Mouse (Mus musculus): Measurements from ENCODE around the gene Atl3. TPM values are rescaled to one million over a fixed set of nuclear protein-coding genes. Genes with fewer than 3 reads are reported as not detected.

Atl3 gene
- polyA plus RNA-seq (2012; rRNA removed) (5.2 and 7.3 TPM in 2 replicates), polyA plus RNA-seq (2014; fragmentation: Nextera tagmentation; extraction: Ambion mirVana) (6.7 and 7.5 TPM in 2 replicates)

DNA sequence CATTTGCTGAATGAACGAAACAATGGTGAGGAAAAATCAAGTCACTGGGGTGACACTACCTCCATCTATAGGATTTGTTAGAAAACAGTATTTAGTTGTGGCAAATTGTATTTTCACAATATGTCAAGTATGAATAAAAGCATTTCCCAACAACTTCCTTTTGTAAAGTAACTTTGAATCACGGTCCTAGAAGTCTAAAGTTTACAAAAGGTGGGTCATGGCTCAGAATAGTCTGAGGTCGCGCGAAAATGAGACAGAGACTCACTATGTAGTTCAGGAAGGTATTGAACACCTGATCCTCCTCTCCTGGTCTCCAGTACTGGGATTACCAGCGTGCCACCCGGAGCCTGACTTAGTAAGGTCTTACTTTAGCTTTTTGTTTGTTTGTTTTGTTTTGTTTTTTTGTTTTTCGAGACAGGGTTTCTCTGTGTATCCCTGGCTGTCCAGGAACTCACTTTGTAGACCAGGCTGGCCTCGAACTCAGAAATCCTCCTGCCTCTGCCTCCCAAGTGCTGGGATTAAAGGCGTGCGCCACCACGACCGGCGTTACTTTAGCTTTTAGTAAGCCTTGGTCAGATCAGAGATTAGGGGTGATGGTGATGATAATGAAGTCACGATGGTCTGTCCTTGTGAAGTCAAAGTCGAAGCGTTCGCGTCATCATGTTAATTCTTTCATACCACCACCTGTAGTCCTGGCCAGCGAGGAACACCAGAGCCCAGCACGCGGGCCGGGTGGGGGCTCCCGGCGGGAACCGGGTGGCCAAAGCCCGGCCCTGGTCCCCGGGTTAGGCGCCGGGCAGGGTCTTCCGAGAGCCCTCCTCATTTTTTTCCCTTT, at the start of gene Atl3:
Gene Atl3, plus strand, starts transcription at position 689 of the 835 bp plus-strand sequence.
- peak within 1 kb of the TSS; percentile 73 to 82 for H3K4me3 ChIP-seq (ENCODE audit: insufficient read depth in 1 of 2, low read depth in 2 of 2, low read length in 2 of 2)
- H3K27ac ChIP-seq: peak within 1 kb of the TSS; percentile 88
- TF ChIP-seq CTCF (IDR thresholded peaks at IDR 0.05; ENCODE audit: low read depth) (no peak), EP300 (IDR thresholded peaks at IDR 0.05; ENCODE audit: low read depth) (no peak)
- peak within 1 kb of the TSS; percentile 93 for H3K9ac ChIP-seq (replicated peaks)
- peaks cover 6 to 11% of the 10 kb centered on the region in 2 experiments; a peak in 3 of 4 replicates for H3K4me1 ChIP-seq (replicated peaks; ENCODE audit: control insufficient read depth in 2 of 2, insufficient read depth in 2 of 2, low read length in 1 of 2)
- WGBS (ENCODE audit: insufficient replicate concordance): 21% methylated on average over 31 of the region's 31 CpGs
- DNase-seq (ENCODE audit: low read depth in 3 of 3, low spot score in 3 of 3): no peak
- H3K4me2 ChIP-seq (ENCODE audit: low read depth): peak within 1 kb of the TSS; percentile 99
- ATAC-seq (ENCODE audit: insufficient read depth): no peak
- H3K36me3 ChIP-seq (replicated peaks; ENCODE audit: control insufficient read depth, insufficient read depth, low read depth): no peaks in the 10 kb centered on the region
- H3K9me3 ChIP-seq (ENCODE audit: control insufficient read depth, low read length): no peaks in the 10 kb centered on the region
- no peaks in the 10 kb centered on the region for H3K27me3 ChIP-seq (ENCODE audit: control insufficient read depth, insufficient read depth, low read length)

DNA sequence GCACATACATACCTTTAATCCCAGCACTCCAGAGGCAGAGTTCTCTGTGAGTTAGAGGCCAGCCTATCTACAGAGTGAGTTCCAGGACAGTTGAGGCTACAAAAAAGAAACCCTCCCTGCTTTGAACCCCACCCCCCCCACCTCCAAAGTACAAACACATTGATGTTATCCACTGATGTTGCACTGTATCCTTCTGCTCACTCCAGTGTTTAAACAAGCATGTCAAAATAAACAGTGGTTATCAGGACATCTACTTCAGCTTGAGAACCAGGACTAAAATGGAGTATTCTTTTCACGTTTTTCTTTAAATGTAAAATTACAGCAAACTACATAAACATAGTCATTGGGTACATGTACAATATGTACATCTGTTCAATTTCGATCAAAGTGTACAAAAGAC, 48.7 kb upstream of the Atl3 start:
- TF ChIP-seq EP300 (IDR thresholded peaks at IDR 0.05; ENCODE audit: low read depth): no peak
- no peak for TF ChIP-seq CTCF (IDR thresholded peaks at IDR 0.05; ENCODE audit: low read depth)
- Histone ChIP-seq H3K9me3 (ENCODE audit: control insufficient read depth, low read length) (no peaks in the 10 kb centered on the region), H3K27ac (no peak overlapping the region), H3K4me2 (ENCODE audit: low read depth) (no peak overlapping the region), H3K36me3 (replicated peaks; ENCODE audit: control insufficient read depth, insufficient read depth, low read depth) (no peaks in the 10 kb centered on the region), H3K9ac (replicated peaks) (no peak overlapping the region), H3K4me1 (replicated peaks; ENCODE audit: control insufficient read depth in 2 of 2, insufficient read depth in 2 of 2, low read length in 1 of 2) (0 out of 4 replicates have a peak, but pooled peaks cover 0 to 2% of the 10 kb centered on the region in 2 experiments), H3K4me3 (ENCODE audit: insufficient read depth in 1 of 2, low read depth in 2 of 2, low read length in 2 of 2) (no peak overlapping the region), H3K27me3 (ENCODE audit: control insufficient read depth, insufficient read depth, low read length) (no peaks in the 10 kb centered on the region)
- ATAC-seq (ENCODE audit: insufficient read depth) (no peak), DNase-seq (ENCODE audit: low read depth in 3 of 3, low spot score in 3 of 3) (no peak)
- WGBS (ENCODE audit: insufficient replicate concordance): 75% methylated on average over 2 of the region's 2 CpGs

DNA sequence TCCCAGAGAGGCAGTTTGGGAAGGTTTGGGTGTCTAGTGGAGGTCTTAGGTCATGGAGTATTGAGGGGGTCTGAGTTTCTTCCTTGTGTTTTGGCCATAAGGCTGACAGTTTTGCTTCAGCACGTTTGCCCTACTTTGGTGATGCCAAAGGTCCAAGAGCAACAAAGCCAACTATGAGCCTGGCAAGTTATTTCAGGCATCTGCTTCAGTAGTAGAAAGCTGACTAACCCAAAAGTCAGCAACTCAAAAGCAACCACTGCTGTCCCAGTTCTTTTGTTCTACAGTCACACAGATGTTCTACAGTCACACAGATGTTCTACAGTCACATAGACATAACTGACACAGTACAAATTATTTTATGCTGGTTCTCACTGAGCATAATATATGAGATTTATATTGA, 48.2 kb upstream of the Atl3 start:
- Histone ChIP-seq H3K9ac (replicated peaks) (no peak overlapping the region), H3K27ac (no peak overlapping the region), H3K4me3 (ENCODE audit: insufficient read depth in 1 of 2, low read depth in 2 of 2, low read length in 2 of 2) (no peak overlapping the region), H3K27me3 (ENCODE audit: control insufficient read depth, insufficient read depth, low read length) (no peaks in the 10 kb centered on the region), H3K9me3 (ENCODE audit: control insufficient read depth, low read length) (no peaks in the 10 kb centered on the region), H3K36me3 (replicated peaks; ENCODE audit: control insufficient read depth, insufficient read depth, low read depth) (no peaks in the 10 kb centered on the region), H3K4me1 (replicated peaks; ENCODE audit: control insufficient read depth in 2 of 2, insufficient read depth in 2 of 2, low read length in 1 of 2) (0 out of 4 replicates have a peak, but pooled peaks cover 0 to 2% of the 10 kb centered on the region in 2 experiments), H3K4me2 (ENCODE audit: low read depth) (no peak overlapping the region)
- 65% methylated on average over 1 of the region's 1 CpGs for WGBS (ENCODE audit: insufficient replicate concordance)
- TF ChIP-seq CTCF (IDR thresholded peaks at IDR 0.05; ENCODE audit: low read depth): no peak
- no peak for TF ChIP-seq EP300 (IDR thresholded peaks at IDR 0.05; ENCODE audit: low read depth)
- ATAC-seq (ENCODE audit: insufficient read depth) (no peak), DNase-seq (ENCODE audit: low read depth in 3 of 3, low spot score in 3 of 3) (no peak)

DNA sequence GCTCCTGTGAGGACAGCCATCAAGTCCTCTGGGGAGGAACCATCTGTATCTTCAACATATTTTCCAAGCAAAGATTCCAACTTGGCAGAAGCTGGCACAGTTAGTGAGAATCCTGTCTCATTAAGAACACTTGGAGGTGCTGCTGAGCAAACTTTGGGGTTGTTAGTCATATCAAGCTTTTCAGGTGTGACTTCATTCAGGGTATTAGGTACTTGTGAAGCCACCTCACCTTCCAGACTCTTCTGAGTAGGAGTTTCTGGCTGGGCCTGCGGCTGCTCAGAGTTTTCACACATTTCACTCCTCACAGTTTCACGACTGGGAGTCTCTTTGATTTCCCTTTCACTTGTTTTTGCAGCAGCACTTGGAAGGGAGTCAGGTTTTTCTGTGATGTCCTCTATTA, 37.0 kb upstream of the Atl3 start:
- Histone ChIP-seq H3K9ac (replicated peaks) (no peak overlapping the region), H3K4me3 (ENCODE audit: insufficient read depth in 1 of 2, low read depth in 2 of 2, low read length in 2 of 2) (no peak overlapping the region), H3K9me3 (ENCODE audit: control insufficient read depth, low read length) (no peaks in the 10 kb centered on the region), H3K27ac (no peak overlapping the region), H3K36me3 (replicated peaks; ENCODE audit: control insufficient read depth, insufficient read depth, low read depth) (peaks cover 3% of the 10 kb centered on the region), H3K4me2 (ENCODE audit: low read depth) (no peak overlapping the region), H3K27me3 (ENCODE audit: control insufficient read depth, insufficient read depth, low read length) (no peaks in the 10 kb centered on the region), H3K4me1 (replicated peaks; ENCODE audit: control insufficient read depth in 2 of 2, insufficient read depth in 2 of 2, low read length in 1 of 2) (no peaks in the 10 kb centered on the region)
- DNase-seq (ENCODE audit: low read depth in 3 of 3, low spot score in 3 of 3) (no peak), ATAC-seq (ENCODE audit: insufficient read depth) (no peak)
- 70% methylated on average over 2 of the region's 2 CpGs for WGBS (ENCODE audit: insufficient replicate concordance)
- no peak for TF ChIP-seq CTCF (IDR thresholded peaks at IDR 0.05; ENCODE audit: low read depth)
- TF ChIP-seq EP300 (IDR thresholded peaks at IDR 0.05; ENCODE audit: low read depth): no peak

DNA sequence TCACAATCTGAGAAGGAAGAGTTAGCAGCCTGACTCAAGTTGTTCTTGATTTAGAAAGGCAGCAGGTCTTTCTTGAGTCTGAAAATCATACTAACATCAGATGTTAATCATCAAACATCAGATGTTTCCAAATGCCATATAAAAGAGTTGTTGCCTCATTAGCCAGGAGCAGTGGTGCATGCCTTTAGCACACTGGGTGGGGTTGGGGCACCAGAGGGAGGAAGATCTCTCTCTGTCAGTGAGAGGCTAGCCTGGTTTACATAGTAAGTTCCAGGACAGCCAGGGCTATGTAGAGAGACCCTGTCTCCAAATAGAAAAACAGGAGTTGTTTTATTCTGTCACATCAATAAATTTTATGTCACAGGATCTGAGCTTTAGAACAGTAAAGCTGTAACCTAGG, 34.9 kb upstream of the Atl3 start:
- DNase-seq (ENCODE audit: low read depth in 3 of 3, low spot score in 3 of 3) (no peak), ATAC-seq (ENCODE audit: insufficient read depth) (no peak)
- Histone ChIP-seq H3K9ac (replicated peaks) (no peak overlapping the region), H3K4me3 (ENCODE audit: insufficient read depth in 1 of 2, low read depth in 2 of 2, low read length in 2 of 2) (no peak overlapping the region), H3K27ac (no peak overlapping the region), H3K36me3 (replicated peaks; ENCODE audit: control insufficient read depth, insufficient read depth, low read depth) (peaks cover 3% of the 10 kb centered on the region), H3K27me3 (ENCODE audit: control insufficient read depth, insufficient read depth, low read length) (no peaks in the 10 kb centered on the region), H3K4me2 (ENCODE audit: low read depth) (no peak overlapping the region), H3K9me3 (ENCODE audit: control insufficient read depth, low read length) (no peaks in the 10 kb centered on the region), H3K4me1 (replicated peaks; ENCODE audit: control insufficient read depth in 2 of 2, insufficient read depth in 2 of 2, low read length in 1 of 2) (no peaks in the 10 kb centered on the region)
- no peak for TF ChIP-seq EP300 (IDR thresholded peaks at IDR 0.05; ENCODE audit: low read depth)
- no peak for TF ChIP-seq CTCF (IDR thresholded peaks at IDR 0.05; ENCODE audit: low read depth)
